Mouse (Mus musculus) CD4-positive naive resting alpha-beta T cell, adult 57 days (primary cell): Measurements from ENCODE around the gene Btbd35f9. TPM values are rescaled to one million over a fixed set of nuclear protein-coding genes. Genes with fewer than 3 reads are reported as not detected.

Source experiments
- total RNA-seq: library from RNA; stranded (reverse); gene quantifications from one replicate; pipeline ENCODE4 v1.2.4, GENCODE M21; 2023

Btbd35f9 gene
- total RNA-seq, result not detected

DNA sequence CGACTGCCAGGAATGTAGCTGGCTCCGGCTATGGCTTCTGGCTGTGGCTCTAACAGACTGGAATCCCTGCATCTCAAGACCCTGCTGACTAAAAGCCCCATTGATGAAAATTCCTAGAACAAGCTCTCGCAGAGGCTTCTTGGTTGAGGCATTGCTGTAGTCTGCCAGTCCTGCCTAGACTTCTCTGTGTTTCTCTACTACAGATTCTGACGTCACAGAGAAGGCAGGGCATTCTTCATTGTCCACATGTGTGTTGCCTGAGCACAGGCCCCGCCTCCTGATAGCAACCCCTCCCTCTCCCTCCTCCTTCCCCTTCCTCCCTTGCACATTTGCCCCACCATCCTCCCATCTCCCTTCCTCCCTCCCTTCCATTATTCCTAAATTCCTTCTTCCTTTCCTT is at the start of gene Btbd35f9:
TSS of gene Btbd35f9 (minus strand) at position 101 of the 400 bp plus-strand sequence.

Other genes starting within 250 kb of the Btbd35f9 start
- gene Btbd35f6, start 205.0 kb downstream of the Btbd35f9 start, total RNA-seq, result not detected
- gene Gm21870, start 174.7 kb downstream of the Btbd35f9 start, total RNA-seq, result not detected
- not detected for gene Spin2g, start 77.2 kb upstream of the Btbd35f9 start, total RNA-seq